Mouse (Mus musculus): ENCODE measurements around the gene Vmn1r78. TPM values are rescaled to one million over a fixed set of nuclear protein-coding genes. Genes with fewer than 3 reads are reported as not detected.

Vmn1r78 gene
- not detected for polyA plus RNA-seq (2014; fragmentation: Illumina TruSeq; extraction: RNeasy Lipid Tissue Mini Kit (QIAGEN cat#74804); ENCODE audit: low replicate concordance)

GRCm38 (mm10) chr7:12149957-12150356 lies at the start of gene Vmn1r78:
TSS of gene Vmn1r78 (plus strand) at chr7:12150257.

GRCm38 (mm10) chr7:12170979-12171378 lies 20.9 kb downstream of the Vmn1r78 start, which contains the start of gene Vmn1r79:
TSS of gene Vmn1r79 (plus strand) at chr7:12171279.

GRCm38 (mm10) chr7:12188986-12189385 lies 38.9 kb downstream of the Vmn1r78 start, which contains the start of gene Vmn1r80:
TSS of gene Vmn1r80 (plus strand) at chr7:12189286.

Other genes with a start within 250 kb of the Vmn1r78 start
- not detected for gene Vmn1r76, start 212.0 kb upstream of the Vmn1r78 start, polyA plus RNA-seq (2014; fragmentation: Illumina TruSeq; extraction: RNeasy Lipid Tissue Mini Kit (QIAGEN cat#74804); ENCODE audit: low replicate concordance)
- gene Vmn1r77, start 113.5 kb upstream of the Vmn1r78 start, polyA plus RNA-seq (2014; fragmentation: Illumina TruSeq; extraction: RNeasy Lipid Tissue Mini Kit (QIAGEN cat#74804); ENCODE audit: low replicate concordance): not detected
- gene Vmn1r79, start 21.0 kb downstream of the Vmn1r78 start, polyA plus RNA-seq (2014; fragmentation: Illumina TruSeq; extraction: RNeasy Lipid Tissue Mini Kit (QIAGEN cat#74804); ENCODE audit: low replicate concordance): not detected
- gene Vmn1r80, start 39.0 kb downstream of the Vmn1r78 start, polyA plus RNA-seq (2014; fragmentation: Illumina TruSeq; extraction: RNeasy Lipid Tissue Mini Kit (QIAGEN cat#74804); ENCODE audit: low replicate concordance): not detected
- gene Vmn1r81, start 118.0 kb downstream of the Vmn1r78 start, polyA plus RNA-seq (2014; fragmentation: Illumina TruSeq; extraction: RNeasy Lipid Tissue Mini Kit (QIAGEN cat#74804); ENCODE audit: low replicate concordance): not detected
- not detected for gene Vmn1r82, start 150.2 kb downstream of the Vmn1r78 start, polyA plus RNA-seq (2014; fragmentation: Illumina TruSeq; extraction: RNeasy Lipid Tissue Mini Kit (QIAGEN cat#74804); ENCODE audit: low replicate concordance)
- gene Vmn1r83, start 179.2 kb downstream of the Vmn1r78 start, polyA plus RNA-seq (2014; fragmentation: Illumina TruSeq; extraction: RNeasy Lipid Tissue Mini Kit (QIAGEN cat#74804); ENCODE audit: low replicate concordance): not detected
- gene Vmn1r84, start 219.0 kb downstream of the Vmn1r78 start, polyA plus RNA-seq (2014; fragmentation: Illumina TruSeq; extraction: RNeasy Lipid Tissue Mini Kit (QIAGEN cat#74804); ENCODE audit: low replicate concordance): not detected